Mouse (Mus musculus): ENCODE measurements at regions not wholly inside any gene's neighbourhood (a gene's known extent, or its start where the extent isn't known, plus 50 kb on each side); places are given as distances from the start of the nearest gene placed in this dataset.
"Not testable (repeated sequence)": the region's sequence is repeated elsewhere in the genome, so short reads cannot be mapped to it uniquely, and the experiment has no call there.

DNA sequence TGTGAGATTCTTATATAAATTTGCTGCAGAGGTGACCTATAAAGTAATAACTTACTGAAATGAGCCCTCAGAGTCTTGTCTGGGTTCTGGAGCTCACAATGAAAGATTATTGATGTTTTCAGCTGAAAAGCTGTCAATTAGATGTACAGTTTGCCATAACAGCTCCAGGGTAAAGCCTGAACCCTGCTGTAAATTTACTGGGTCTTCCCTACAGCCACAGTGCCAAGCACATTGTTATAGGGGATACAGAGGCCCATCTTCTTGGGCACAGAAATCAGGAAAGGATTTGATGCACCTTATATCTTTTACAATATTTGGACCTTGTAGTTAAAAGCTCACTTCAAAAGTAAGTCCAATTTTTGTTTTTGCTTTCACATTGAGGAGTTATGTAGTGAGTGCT, 628.0 kb downstream of the Cdh9 start:
- peak in 1 of 2 experiments; percentile 1 for DNase-seq

DNA sequence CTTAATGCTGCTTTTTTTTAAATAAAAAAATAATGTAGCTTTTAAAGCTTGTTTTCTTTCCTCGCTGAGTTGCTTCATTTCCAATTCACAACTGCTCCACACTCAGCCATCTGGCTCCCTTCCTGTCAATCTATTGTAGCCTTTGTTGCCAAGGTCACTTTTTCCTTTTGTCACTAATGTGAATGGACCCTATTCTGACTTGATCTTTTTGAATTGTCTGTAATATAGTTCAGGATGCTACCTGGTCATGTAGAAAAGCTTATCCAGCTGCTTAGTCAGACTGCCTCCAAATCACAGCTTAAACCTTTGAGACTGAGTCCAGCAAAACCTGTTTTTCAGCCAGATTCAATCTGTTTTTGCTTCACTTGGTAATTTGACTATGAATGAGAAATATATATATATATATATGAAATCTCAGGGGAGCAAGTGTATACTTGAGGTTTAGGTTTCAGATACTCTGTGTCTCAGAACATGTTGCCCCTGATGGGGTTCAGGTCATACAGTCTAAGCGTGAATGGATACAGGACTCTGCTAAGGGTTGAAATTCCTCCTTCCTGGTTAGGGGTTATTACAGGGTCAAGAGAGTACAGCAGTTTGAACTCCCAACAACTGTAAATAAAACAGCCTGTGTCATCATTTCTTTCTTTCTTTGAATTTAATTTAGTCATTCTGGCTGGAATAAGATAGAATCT, 628.7 kb downstream of the Cdh9 start:
- DNase-seq = peak; percentile 10 to 15

DNA sequence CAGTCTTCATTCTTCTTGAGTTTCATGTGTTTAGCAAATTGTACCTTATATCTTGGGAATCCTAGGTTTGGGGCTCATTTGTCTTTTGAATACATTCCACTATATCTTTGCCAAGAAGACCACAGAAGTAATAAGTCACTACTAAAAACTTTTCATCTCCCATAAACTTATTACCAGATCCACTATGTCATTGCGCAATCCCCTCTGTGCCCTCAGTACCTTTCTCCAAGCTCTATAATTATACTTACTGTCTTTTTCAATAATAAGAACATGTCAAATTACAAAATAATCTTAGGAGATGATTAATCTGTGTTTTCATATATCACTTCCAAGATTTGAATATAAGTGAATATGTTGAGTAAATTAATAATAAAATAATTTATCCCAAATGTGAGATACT, 676.1 kb downstream of the Cdh9 start:
- no peak for DNase-seq

DNA sequence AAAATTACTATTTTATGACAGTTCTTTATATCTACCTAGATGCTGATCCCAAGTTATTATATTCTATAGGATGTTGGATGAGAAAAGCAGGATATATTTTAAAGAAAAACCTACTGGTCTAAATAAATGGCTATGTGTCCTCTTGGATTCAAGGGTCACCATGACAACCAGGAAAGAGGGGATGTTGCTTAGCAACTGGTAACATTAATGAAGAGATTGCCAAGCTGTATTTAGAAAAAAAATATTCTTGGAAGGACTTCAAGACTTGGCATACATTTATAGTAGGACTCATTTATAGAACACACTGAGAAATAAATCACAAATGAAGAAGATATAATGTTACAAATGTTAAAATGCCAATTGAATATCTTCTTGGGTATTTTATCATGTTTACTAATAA, 699.2 kb downstream of the Cdh9 start:
- DNase-seq = peak; percentile 9 to 18

GRCm38 (mm10) chr15:17431823-17432222, 703.3 kb downstream of the Cdh9 start:
- DNase-seq = no peak

GRCm38 (mm10) chr15:17435862-17436261, 707.3 kb downstream of the Cdh9 start:
- DNase-seq = no peak

DNA sequence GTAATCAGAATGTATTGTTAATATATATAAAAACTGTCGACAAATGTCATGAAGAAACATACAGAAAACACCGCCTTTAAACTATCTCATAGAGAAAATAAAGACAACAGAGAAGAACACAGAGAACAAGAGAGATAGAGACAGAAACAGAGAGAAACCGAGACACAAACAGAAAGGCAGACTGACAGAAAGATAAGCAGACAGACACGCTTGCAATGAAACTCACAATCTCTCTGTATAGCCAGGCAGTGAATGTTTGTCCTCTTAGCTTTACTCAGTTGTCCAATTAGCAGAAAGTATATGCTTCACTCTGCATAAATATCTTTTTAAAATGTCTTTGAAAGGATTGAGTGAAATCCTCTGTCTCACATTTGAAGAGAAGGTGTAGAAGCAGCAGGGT, 719.7 kb downstream of the Cdh9 start:
- no peak for DNase-seq

- DNase-seq = not testable (repeated sequence)
Measured at GRCm38 (mm10) chr15:17449736-17450135, 721.2 kb downstream of the Cdh9 start.

DNA sequence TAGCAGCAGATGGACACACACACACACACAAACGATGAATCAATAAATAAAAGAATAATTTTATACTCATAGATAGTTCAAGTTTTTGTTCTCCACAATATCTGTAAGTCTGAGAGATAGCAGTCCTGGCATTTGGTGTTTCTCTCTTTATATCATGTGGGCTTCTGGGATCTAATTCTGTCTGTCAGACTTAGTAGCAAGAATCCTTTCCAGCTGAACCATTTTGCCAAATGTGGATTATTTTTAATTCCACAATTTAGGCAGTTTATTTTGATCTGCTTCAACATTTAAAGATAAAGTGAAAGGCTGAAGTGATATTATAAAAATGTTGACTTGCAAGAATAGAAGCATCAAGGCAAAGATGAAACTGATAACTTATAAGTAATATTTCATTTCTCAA, 738.5 kb downstream of the Cdh9 start:
- DNase-seq = no peak

DNA sequence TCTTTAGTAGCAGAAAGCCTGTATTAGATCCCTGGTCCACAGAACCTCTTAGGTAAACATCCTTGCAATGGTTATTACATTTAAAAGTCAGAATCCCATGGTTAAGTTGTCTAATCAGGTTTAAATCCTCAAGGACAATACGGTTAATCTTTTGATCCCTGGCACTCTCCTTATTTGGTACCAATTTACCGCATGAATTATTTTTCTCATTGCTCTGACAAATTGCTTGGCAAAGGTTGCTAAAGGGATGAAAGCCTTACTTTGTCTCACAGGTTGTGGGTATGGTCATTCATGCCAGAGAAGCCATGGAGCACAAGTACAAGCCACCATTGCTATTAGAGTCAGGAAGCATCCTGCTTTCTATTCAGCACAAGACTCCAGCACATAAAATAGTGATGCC, 765.0 kb downstream of the Cdh9 start:
- peak; percentile 18 to 40 for DNase-seq

All from cerebellum, postnatal 10 days (tissue).